Mouse (Mus musculus): ENCODE measurements around the gene Gbp8. TPM values are rescaled to one million over a fixed set of nuclear protein-coding genes. Genes with fewer than 3 reads are reported as not detected.
"Not testable (repeated sequence)": the region's sequence is repeated elsewhere in the genome, so short reads cannot be mapped to it uniquely, and the experiment has no call there.

The Gbp8 gene
- 1.0 and 1.5 TPM in 2 replicates for polyA plus RNA-seq (2015; fragmentation: Nextera tagmentation; extraction: Ambion mirVana)

DNA sequence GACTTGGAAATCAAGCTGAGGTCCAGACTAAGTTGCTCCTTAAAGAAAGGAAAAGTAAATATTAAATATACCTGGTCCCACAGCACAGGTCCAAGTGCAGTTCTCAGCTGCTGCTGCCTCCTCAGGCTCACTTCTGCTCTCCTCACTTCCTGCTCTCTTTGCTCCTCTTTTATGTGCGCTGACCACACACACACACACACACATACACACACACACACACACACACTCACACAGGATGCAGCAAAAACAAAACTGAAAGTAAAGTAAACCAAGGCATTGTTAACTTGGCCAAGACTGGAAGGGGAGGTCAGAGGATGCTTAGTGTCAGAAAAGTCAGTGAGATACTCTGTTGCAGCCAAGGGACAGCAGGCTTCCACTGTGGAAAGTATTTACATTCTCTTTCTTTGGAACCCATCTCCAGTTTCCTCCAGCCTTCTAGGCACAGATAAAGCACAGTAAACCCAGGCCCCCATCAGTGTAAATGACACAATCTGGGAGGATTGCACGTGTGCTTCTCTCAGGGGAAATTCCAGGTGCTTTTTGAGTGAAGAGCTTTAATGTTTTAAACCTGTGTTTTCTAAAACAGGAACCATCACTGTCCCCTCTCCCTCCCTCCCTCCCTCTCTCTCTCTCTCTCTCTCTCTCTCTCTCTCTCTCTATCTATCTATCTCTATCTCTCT, at the start of gene Gbp8, which contains the start of the genes Gbp9 and Gbp4:
Gene Gbp8 (minus strand): TSS at position 132 of the 680 bp plus-strand sequence.
Gene Gbp9 (minus strand): TSS at position 131 of the 680 bp plus-strand sequence.
Gene Gbp4 (minus strand): TSS at position 178 of the 680 bp plus-strand sequence.
- not testable (repeated sequence) for H3K27ac ChIP-seq (ENCODE audit: low read length); ATAC-seq (ENCODE audit: insufficient read depth, low FRiP score)
- WGBS: 9% methylated on average over 2 of the region's 2 CpGs

DNA sequence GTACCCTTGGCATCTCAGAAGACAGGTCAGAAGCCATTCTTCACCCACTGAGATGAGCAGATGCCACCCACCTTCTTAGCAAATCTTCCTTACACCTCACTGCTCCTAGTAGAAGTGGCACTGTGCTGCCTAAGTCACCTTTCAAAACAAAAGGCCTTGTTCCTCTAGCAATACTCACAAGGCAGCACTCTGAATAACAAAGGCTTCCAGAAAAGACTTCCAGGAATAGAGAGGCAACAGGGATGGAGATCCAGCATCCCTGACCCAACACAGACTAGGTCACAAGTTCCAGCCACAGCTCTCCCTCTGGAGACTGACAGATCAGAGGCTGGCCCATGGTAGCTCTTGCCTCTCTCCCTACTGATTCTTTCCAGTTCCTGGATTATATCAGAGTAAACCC, 42.1 kb upstream of the Gbp8 start:
- Histone ChIP-seq H3K4me1 (ENCODE audit: control insufficient read depth, insufficient read depth, low read length) (no peaks in the 10 kb centered on the region), H3K4me3 (replicated peaks; ENCODE audit: low read length) (no peak overlapping the region)
- no peak for ATAC-seq (ENCODE audit: insufficient read depth, low FRiP score)

More for the DNA sequence above, at the start of gene Gbp8, which contains the start of the genes Gbp9 and Gbp4:
- H3K27me3 ChIP-seq (ENCODE audit: control insufficient read depth, insufficient read depth, low read length); H3K36me3 ChIP-seq (ENCODE audit: control insufficient read depth, insufficient read depth, low read length); H3K4me3 ChIP-seq (replicated peaks; ENCODE audit: low read length); H3K9ac ChIP-seq (ENCODE audit: low read length); H3K4me2 ChIP-seq (ENCODE audit: low read depth, low read length); H3K4me1 ChIP-seq (ENCODE audit: control insufficient read depth, insufficient read depth, low read length); H3K9me3 ChIP-seq (replicated peaks; ENCODE audit: control insufficient read depth, low read length): not testable (repeated sequence)

DNA sequence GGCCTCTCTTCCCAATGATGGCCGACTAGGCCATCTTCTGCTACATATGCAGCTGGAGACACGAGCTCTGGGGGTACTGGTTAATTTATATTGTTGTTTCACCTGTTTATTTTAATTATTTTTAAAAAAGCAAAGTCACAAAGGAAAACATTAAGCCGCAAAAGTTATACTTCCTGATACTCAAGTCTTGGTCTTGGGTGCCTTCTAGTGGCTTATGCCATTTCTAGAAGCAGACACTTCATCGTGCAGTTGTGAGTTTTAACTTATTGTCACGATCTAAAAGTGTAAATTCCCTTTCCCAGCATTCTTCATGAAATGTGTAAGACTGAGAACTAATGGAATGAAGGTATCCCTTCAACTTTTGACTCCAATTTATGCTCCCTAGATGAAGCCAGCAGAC, 17.2 kb upstream of the Gbp8 start:
- no peak overlapping the region for H3K9ac ChIP-seq (ENCODE audit: low read length)
- no peak overlapping the region for H3K27ac ChIP-seq (ENCODE audit: low read length)
- H3K4me3 ChIP-seq (replicated peaks; ENCODE audit: low read length): no peak overlapping the region
- ATAC-seq (ENCODE audit: insufficient read depth, low FRiP score): no peak
- H3K4me2 ChIP-seq (ENCODE audit: low read depth, low read length): no peak overlapping the region
- H3K27me3 ChIP-seq (ENCODE audit: control insufficient read depth, insufficient read depth, low read length): no peaks in the 10 kb centered on the region
- 80% methylated on average over 5 of the region's 5 CpGs for WGBS
- no peaks in the 10 kb centered on the region for H3K4me1 ChIP-seq (ENCODE audit: control insufficient read depth, insufficient read depth, low read length)
- H3K36me3 ChIP-seq (ENCODE audit: control insufficient read depth, insufficient read depth, low read length): no peaks in the 10 kb centered on the region
- no peaks in the 10 kb centered on the region for H3K9me3 ChIP-seq (replicated peaks; ENCODE audit: control insufficient read depth, low read length)

More for the DNA sequence above, 42.1 kb upstream of the Gbp8 start:
- H3K4me2 ChIP-seq (ENCODE audit: low read depth, low read length): no peak overlapping the region
- no peaks in the 10 kb centered on the region for H3K36me3 ChIP-seq (ENCODE audit: control insufficient read depth, insufficient read depth, low read length)
- no peaks in the 10 kb centered on the region for H3K27me3 ChIP-seq (ENCODE audit: control insufficient read depth, insufficient read depth, low read length)
- no peaks in the 10 kb centered on the region for H3K9me3 ChIP-seq (replicated peaks; ENCODE audit: control insufficient read depth, low read length)
- no peak overlapping the region for H3K9ac ChIP-seq (ENCODE audit: low read length)
- H3K27ac ChIP-seq (ENCODE audit: low read length): no peak overlapping the region

- H3K9ac ChIP-seq (ENCODE audit: low read length): no peak overlapping the region
- no peaks in the 10 kb centered on the region for H3K27me3 ChIP-seq (ENCODE audit: control insufficient read depth, insufficient read depth, low read length)
- H3K4me2 ChIP-seq (ENCODE audit: low read depth, low read length): no peak overlapping the region
- no peak for ATAC-seq (ENCODE audit: insufficient read depth, low FRiP score)
- no peaks in the 10 kb centered on the region for H3K36me3 ChIP-seq (ENCODE audit: control insufficient read depth, insufficient read depth, low read length)
- H3K27ac ChIP-seq (ENCODE audit: low read length): no peak overlapping the region
- H3K4me3 ChIP-seq (replicated peaks; ENCODE audit: low read length): no peak overlapping the region
- no peaks in the 10 kb centered on the region for H3K4me1 ChIP-seq (ENCODE audit: control insufficient read depth, insufficient read depth, low read length)
- no peaks in the 10 kb centered on the region for H3K9me3 ChIP-seq (replicated peaks; ENCODE audit: control insufficient read depth, low read length)
Observed at GRCm38 (mm10) chr5:105154049-105154448, 14.7 kb upstream of the Gbp8 start.

- H3K9me3 ChIP-seq (replicated peaks; ENCODE audit: control insufficient read depth, low read length); ATAC-seq (ENCODE audit: insufficient read depth, low FRiP score); H3K4me1 ChIP-seq (ENCODE audit: control insufficient read depth, insufficient read depth, low read length); H3K4me3 ChIP-seq (replicated peaks; ENCODE audit: low read length); H3K9ac ChIP-seq (ENCODE audit: low read length); H3K36me3 ChIP-seq (ENCODE audit: control insufficient read depth, insufficient read depth, low read length); H3K27ac ChIP-seq (ENCODE audit: low read length); H3K27me3 ChIP-seq (ENCODE audit: control insufficient read depth, insufficient read depth, low read length); H3K4me2 ChIP-seq (ENCODE audit: low read depth, low read length): not testable (repeated sequence)
- WGBS: 66% methylated on average over 2 of the region's 2 CpGs
Observed at GRCm38 (mm10) chr5:105148062-105148461, 8.7 kb upstream of the Gbp8 start.

GRCm38 (mm10) chr5:105146447-105146846, 7.1 kb upstream of the Gbp8 start:
- no peak overlapping the region for H3K4me3 ChIP-seq (replicated peaks; ENCODE audit: low read length)
- H3K27me3 ChIP-seq (ENCODE audit: control insufficient read depth, insufficient read depth, low read length): no peaks in the 10 kb centered on the region
- no peak overlapping the region for H3K27ac ChIP-seq (ENCODE audit: low read length)
- no peaks in the 10 kb centered on the region for H3K9me3 ChIP-seq (replicated peaks; ENCODE audit: control insufficient read depth, low read length)
- no peak overlapping the region for H3K4me2 ChIP-seq (ENCODE audit: low read depth, low read length)
- ATAC-seq (ENCODE audit: insufficient read depth, low FRiP score): no peak
- H3K36me3 ChIP-seq (ENCODE audit: control insufficient read depth, insufficient read depth, low read length): no peaks in the 10 kb centered on the region
- no peak overlapping the region for H3K9ac ChIP-seq (ENCODE audit: low read length)
- H3K4me1 ChIP-seq (ENCODE audit: control insufficient read depth, insufficient read depth, low read length): no peaks in the 10 kb centered on the region

DNA sequence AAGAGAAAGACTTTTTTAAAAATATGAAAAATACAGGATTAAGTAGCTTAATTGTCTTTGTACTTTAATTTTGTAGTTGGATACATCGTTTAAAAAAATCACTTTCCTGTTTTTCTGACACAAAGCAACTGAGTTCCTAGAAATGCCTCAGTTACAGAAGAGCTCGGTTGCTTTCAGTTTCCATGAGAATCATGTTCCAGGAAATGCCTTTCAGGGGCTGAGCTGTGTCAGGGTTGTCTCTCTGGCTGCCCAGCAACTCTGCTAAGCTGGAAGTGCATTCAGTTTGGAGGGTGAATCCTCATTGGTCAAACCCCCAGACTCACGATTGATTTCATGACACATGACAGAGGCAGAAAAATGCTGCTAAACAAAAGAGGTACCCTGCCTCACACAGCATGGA, 6.4 kb upstream of the Gbp8 start:
- H3K4me1 ChIP-seq (ENCODE audit: control insufficient read depth, insufficient read depth, low read length); ATAC-seq (ENCODE audit: insufficient read depth, low FRiP score); H3K9ac ChIP-seq (ENCODE audit: low read length); H3K4me3 ChIP-seq (replicated peaks; ENCODE audit: low read length); H3K27me3 ChIP-seq (ENCODE audit: control insufficient read depth, insufficient read depth, low read length); H3K36me3 ChIP-seq (ENCODE audit: control insufficient read depth, insufficient read depth, low read length); H3K27ac ChIP-seq (ENCODE audit: low read length); H3K4me2 ChIP-seq (ENCODE audit: low read depth, low read length); H3K9me3 ChIP-seq (replicated peaks; ENCODE audit: control insufficient read depth, low read length): not testable (repeated sequence)
- WGBS: 46% methylated on average over 3 of the region's 3 CpGs

DNA sequence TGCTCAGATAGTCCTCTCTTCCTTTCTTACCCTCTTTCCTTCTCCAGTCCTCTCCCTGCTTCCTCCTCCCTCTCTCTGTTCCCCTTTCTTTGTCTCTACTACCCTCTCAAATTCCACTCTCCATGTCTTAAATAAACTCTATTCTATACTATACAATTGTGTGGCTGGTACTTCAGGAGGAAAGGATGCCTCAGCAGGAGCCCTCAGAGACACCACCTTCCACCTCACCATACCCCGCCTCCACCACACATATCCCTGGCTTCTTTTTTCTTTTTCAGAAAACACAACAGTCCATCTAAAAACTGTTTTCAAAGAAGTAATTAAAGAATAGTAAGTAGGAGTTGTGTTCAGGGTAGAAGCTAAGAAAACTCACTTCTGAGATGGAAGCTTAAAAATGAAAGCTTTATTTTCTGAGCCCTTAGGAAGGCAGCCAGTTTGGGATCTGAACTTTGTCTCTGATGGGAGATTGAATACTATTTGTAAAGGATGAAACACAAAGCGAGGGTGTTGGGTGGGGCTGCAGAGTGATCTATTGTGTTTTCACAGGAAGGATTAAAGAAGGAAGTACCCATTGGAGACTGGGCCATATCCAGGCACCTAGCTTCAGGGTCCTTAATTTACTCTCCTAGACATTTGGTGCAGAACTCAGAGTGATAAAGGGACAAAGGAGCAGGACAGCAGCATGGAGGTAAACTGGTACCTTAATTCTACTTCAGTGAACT, 910 bp upstream of the Gbp8 start:
- not testable (repeated sequence) for H3K9ac ChIP-seq (ENCODE audit: low read length); H3K27me3 ChIP-seq (ENCODE audit: control insufficient read depth, insufficient read depth, low read length); H3K27ac ChIP-seq (ENCODE audit: low read length); H3K4me3 ChIP-seq (replicated peaks; ENCODE audit: low read length); H3K9me3 ChIP-seq (replicated peaks; ENCODE audit: control insufficient read depth, low read length); H3K4me2 ChIP-seq (ENCODE audit: low read depth, low read length); H3K36me3 ChIP-seq (ENCODE audit: control insufficient read depth, insufficient read depth, low read length); ATAC-seq (ENCODE audit: insufficient read depth, low FRiP score); H3K4me1 ChIP-seq (ENCODE audit: control insufficient read depth, insufficient read depth, low read length)
- 51% methylated on average over 2 of the region's 2 CpGs for WGBS

DNA sequence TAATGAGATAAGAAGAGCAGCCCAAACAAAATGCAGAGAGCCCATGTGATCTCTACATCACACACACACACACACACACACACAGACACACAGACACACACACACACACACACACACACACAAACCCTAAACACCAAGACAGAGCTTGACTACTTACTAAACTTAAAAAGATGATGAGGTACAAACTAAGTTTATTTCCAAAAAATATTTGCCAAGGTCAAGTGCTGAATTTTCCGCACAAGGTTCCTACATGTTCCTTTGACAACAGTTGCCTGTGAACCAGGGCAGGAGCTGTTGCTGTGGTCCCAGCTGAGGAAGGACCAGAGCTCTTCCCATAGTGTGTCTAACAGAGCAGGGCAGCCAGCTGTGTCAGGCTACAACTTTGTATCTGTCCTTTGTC, 434 bp downstream of the Gbp8 start:
- no peak overlapping the region for H3K4me3 ChIP-seq (replicated peaks; ENCODE audit: low read length)
- H3K27me3 ChIP-seq (ENCODE audit: control insufficient read depth, insufficient read depth, low read length): no peaks in the 10 kb centered on the region
- H3K36me3 ChIP-seq (ENCODE audit: control insufficient read depth, insufficient read depth, low read length): no peaks in the 10 kb centered on the region
- 67% methylated on average over 1 of the region's 1 CpGs for WGBS
- H3K4me1 ChIP-seq (ENCODE audit: control insufficient read depth, insufficient read depth, low read length): no peaks in the 10 kb centered on the region
- no peak for ATAC-seq (ENCODE audit: insufficient read depth, low FRiP score)
- H3K9ac ChIP-seq (ENCODE audit: low read length): no peak overlapping the region
- no peaks in the 10 kb centered on the region for H3K9me3 ChIP-seq (replicated peaks; ENCODE audit: control insufficient read depth, low read length)
- no peak overlapping the region for H3K27ac ChIP-seq (ENCODE audit: low read length)
- no peak overlapping the region for H3K4me2 ChIP-seq (ENCODE audit: low read depth, low read length)

Measured in stomach, embryonic 16.5 days (tissue).